Mouse (Mus musculus) urinary bladder, postnatal 4 days (tissue): ENCODE results near the gene Cntrl.

Experiments
- DNase-seq, 2 experiments: peaks; one replicate each; pipeline ENCODE4 v3.0.0; 2021 to 2022; ENCODE audit warnings: low spot score in 2 of 2

Cntrl gene

DNA sequence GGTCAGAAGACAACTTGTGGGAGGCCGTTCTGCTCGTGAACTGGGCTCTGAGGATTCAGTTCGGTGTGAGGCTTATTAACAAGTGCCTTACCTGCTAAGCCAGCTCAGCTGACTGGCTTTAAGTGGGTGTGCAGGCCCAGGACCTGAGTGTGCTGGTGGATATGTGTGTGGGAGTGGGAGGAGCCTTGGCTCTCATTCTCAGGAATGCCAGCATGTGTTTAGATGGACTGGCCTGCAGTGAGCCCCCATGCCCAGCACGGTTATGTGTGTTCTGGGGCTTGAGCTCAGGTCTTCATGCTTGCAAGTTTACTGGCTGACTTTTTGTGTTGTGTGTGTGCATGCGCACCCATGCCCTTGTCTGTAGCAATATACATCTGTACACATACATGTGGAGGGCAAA lies 64.4 kb downstream of the Cntrl start:
- DNase-seq, result no peak

DNA sequence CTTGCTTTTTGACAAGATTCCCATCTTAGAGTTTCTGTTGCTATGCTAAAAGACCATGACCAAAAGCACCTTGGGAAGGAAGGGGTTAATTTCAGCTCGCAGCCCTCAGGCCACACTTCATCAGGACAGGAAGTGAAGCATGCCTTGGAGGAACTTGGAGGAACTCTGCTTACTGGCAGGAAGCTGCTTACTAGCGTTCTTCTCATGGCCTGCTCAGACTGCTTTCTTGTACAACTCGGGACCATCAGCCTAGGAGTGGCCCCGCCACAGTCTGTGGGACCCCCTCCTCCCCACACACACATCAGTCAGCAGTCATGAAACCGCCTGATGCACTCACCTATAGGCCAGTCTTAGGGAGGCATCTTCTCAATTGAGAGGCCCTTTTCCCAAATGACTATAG lies 64.8 kb downstream of the Cntrl start:
- no peak for DNase-seq

DNA sequence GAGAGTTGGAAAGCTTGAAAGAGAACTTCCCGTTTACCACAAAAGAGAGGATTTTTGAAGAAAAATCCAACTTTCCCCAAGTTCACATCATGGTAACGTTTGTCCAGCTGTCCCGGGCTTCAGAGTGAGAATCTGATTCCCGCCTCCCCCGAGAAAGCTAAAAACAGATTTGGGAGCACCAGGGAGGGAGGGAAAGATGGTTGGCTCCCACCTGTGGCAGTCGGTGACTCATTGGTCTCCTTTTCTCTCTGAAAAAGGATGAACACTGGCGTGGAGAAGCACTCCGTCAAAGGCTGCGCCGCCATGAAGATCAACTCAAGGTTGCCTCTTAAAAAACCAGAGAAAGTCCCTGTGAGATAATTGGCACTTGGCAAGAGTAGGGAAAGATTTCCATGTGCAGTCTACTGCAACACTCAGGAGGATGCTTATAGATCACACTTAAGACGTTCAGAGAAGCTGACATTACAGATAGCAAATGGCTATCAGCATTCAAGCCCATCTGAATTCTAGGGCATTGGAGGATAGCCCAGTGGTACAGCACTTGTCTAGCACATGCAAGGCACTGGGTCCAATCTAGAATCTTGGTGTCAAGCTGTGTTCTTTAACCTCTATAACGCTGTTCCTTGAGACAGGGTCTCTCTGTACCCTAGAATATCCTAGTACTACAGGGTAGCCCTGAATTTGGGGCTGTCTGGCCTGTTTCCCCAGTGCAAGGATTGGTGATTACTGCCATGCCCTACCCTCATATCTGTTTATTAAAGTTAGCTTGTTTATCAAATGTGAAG lies 66.2 kb downstream of the Cntrl start:
- DNase-seq, result no peak

DNA sequence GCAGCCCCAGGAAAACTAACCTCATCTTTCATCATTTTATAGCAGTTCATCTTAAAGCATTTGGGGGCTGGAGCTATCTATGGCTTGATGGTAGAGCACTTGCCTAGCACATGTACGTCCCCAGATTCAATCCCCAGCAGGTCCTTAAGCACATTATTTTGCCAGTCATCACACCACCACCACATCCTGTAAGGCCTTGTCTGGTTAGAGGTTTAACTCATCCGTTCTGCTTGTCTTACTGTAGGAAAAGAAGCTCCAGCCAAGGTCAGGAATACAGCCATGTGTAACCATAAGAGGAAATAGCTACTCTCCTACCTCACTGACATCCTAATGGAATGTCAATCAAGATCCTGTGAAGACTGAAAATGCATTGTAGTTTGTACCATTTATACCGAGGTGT lies 68.9 kb downstream of the Cntrl start:
- DNase-seq, result no peak

- no peak for DNase-seq
These were observed 73.9 kb downstream of the Cntrl start for GRCm38 (mm10) chr2:35183115-35183673.

DNA sequence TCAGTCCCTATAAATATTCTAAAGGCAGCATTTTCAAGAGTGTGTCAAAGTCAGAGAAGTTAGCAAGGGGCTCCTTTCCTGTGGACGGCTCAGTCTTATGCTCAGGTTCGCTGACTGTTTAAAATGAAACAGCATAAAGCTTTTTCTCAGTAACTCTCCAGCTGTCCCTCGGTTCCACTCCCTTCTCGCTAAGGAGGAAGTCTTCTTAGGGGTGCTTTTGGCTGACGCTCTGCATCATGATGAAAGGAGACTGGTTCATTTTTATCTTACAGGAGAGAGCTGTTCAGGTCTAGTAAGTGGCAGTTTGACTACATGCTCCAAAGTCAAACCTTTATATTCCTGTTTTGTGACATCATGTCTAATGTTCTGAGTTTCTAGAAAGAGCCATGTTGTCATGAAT lies 79.6 kb downstream of the Cntrl start:
- no peak for DNase-seq

DNA sequence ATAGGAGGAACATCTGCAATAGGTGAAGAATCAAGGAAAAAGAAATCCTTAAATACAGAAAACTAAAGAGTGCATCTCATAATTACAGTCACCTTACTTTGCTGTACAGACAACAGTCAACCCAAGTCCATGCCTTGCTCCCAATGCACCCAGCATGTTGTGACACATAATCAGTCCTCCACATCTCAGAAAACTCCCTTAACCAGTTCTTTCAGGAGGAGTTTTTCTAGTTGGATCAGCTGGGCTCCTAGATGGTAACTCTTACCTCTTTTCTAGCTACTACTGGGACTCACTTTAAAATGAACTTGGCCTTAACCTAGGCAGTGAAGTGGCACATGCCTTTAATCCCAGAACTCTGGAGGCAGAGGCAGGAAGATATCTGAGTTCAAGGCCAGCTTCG lies 84.7 kb downstream of the Cntrl start:
- DNase-seq, result no peak

- no peak for DNase-seq
These were observed 86.6 kb downstream of the Cntrl start for GRCm38 (mm10) chr2:35195626-35196544.

- DNase-seq, result no peak
These were observed 90.2 kb downstream of the Cntrl start for GRCm38 (mm10) chr2:35199541-35199940.

GRCm38 (mm10) chr2:35199971-35200897 lies 90.9 kb downstream of the Cntrl start:
- no peak for DNase-seq

DNA sequence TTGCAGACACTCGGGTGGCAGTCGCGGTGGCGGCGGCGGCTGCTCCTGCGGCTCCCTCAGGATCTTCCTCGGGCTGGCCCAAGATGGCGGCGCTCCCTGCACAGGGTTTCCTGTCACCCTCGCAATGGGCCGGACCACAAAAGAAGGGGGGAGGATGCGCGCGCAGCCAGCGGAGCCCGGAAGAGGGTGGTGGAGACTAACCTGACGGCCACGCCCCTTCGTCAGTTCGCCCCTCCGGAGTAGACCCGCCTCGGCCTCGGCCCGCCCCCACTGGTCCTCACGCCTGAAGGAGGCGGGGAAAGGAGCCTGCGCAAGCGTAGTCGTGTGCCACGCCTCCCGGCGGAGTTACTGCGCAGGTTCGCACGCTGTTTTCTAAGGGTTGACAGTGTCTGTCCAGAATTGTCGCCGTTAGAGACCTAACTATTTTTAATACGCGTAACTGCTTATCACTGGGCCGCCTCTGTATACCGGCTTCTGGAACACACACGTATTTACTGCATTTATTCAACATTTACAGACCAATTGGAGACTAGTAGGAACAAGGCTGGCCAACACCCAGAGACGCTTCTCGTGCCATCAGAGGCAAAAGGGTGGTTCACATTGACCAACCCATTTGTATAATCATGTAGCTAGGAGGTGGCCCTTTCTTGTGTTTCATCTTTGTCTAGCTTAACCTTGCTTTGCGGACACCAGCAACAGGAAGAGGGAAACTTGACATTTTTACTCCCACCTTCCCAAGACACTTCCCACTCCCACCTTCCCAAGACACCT lies 91.8 kb downstream of the Cntrl start, which contains the start of gene Rab14:
Gene Rab14 (minus strand): TSS at position 223 of the 771 bp plus-strand sequence.
- peak; percentile 100 for DNase-seq

- no peak for DNase-seq
These were observed 94.4 kb downstream of the Cntrl start for GRCm38 (mm10) chr2:35203729-35204128.

- DNase-seq, result no peak
These were observed 97.5 kb downstream of the Cntrl start for GRCm38 (mm10) chr2:35206761-35207160.

GRCm38 (mm10) chr2:35208054-35208453 lies 98.8 kb downstream of the Cntrl start:
- no peak for DNase-seq

- DNase-seq, result no peak
These were observed 99.8 kb downstream of the Cntrl start for GRCm38 (mm10) chr2:35208931-35209665.

- DNase-seq, result no peak
These were observed 102.4 kb downstream of the Cntrl start for GRCm38 (mm10) chr2:35211681-35212080.

DNA sequence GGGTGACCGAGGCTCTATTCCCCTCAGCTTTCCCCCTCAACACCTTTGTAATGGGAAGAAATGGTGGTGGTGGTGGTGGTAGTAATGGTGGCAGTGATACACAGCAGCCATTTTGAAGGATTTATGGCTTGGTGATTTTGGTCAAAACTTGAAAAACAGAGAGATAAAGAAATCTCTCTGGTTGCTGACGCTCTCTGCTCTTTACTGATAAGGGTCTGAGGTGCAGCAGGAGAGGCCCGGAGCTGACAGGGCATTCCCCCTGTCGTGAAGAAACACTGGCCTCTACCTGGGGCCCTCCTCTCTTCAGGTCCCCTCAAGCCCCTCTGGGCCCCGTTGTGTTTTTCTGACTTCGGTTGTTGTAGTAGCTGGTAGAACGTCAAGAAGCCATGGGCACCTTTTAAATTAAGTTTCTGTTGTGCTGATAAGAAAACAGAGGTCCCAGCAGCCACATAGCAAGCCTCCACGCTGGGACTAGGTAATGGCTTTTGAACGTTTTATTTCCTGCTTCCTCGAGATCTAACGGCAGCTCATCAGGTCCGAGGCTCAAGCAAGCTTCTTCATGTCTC lies 104.1 kb downstream of the Cntrl start:
- DNase-seq, result no peak

GRCm38 (mm10) chr2:35214881-35215358 lies 105.6 kb downstream of the Cntrl start:
- peak; percentile 77 to 86 for DNase-seq

GRCm38 (mm10) chr2:35215363-35215762 lies 106.1 kb downstream of the Cntrl start:
- DNase-seq, result no peak
